Mouse (Mus musculus): Measurements from ENCODE around the gene Tgfbr3. TPM values are rescaled to one million over a fixed set of nuclear protein-coding genes. Genes with fewer than 3 reads are reported as not detected.
A peak's percentile ranks its signal among the peaks of the same experiment; 100 is the strongest.

Gene Tgfbr3
- polyA plus RNA-seq, 1 experiment = 0.71 TPM

GRCm38 (mm10) chr5:107116821-107117220, 172.6 kb downstream of the Tgfbr3 start:
- Histone ChIP-seq H3K4me2 (ENCODE audit: low read depth) (no peak overlapping the region), H3K79me2 (ENCODE audit: control insufficient read depth, insufficient read depth) (no peaks in the 10 kb centered on the region), H3K4me3 (no peak overlapping the region), H3ac (ENCODE audit: control insufficient read depth, insufficient read length) (no peak overlapping the region), H3K27me3 (ENCODE audit: control insufficient read depth, insufficient read depth, insufficient read length) (no peaks in the 10 kb centered on the region), H3K36me3 (ENCODE audit: control insufficient read depth, insufficient read depth) (no peaks in the 10 kb centered on the region)
- TF ChIP-seq TCF3 (IDR thresholded peaks at IDR 0.05; ENCODE audit: insufficient read length, low read depth) = no peak
- no peak for TF ChIP-seq USF1 (IDR thresholded peaks at IDR 0.05; ENCODE audit: low read depth)
- TF ChIP-seq POLR2AphosphoS2 (IDR thresholded peaks at IDR 0.05; ENCODE audit: insufficient read length, low read depth) = no peak
- TF ChIP-seq MYOD1 (IDR thresholded peaks at IDR 0.05; ENCODE audit: control insufficient read depth in 1 of 3, insufficient read length in 2 of 3, low read depth in 2 of 3) = no peak
- no peak for TF ChIP-seq CEBPB (IDR thresholded peaks at IDR 0.05; ENCODE audit: insufficient read depth, poor library complexity, severe bottlenecking)
- TF ChIP-seq MYOG (IDR thresholded peaks at IDR 0.05; ENCODE audit: control insufficient read depth in 1 of 3, insufficient read depth in 1 of 3, insufficient read length in 2 of 3, low read depth in 2 of 3) = no peak
- no peak for TF ChIP-seq MAX (IDR thresholded peaks at IDR 0.05; ENCODE audit: low read depth)
- no peak for TF ChIP-seq TCF12 (IDR thresholded peaks at IDR 0.05; ENCODE audit: insufficient read depth, poor library complexity, severe bottlenecking)
- TF ChIP-seq SRF (IDR thresholded peaks at IDR 0.05; ENCODE audit: control insufficient read depth, insufficient read length, low read depth) = no peak
- TF ChIP-seq POLR2A (IDR thresholded peaks at IDR 0.05; ENCODE audit: insufficient read length, low read depth) = no peak
- no peak for TF ChIP-seq E2F4 (IDR thresholded peaks at IDR 0.05; ENCODE audit: insufficient read depth)
- TF ChIP-seq REST (IDR thresholded peaks at IDR 0.05; ENCODE audit: insufficient read depth, insufficient read length) = no peak

- no peaks in the 10 kb centered on the region for H3K36me3 ChIP-seq (ENCODE audit: control insufficient read depth, insufficient read depth)
- H3K27me3 ChIP-seq (ENCODE audit: control insufficient read depth, insufficient read depth, insufficient read length) = no peaks in the 10 kb centered on the region
- H3ac ChIP-seq (ENCODE audit: control insufficient read depth, insufficient read length) = no peak overlapping the region
- TF ChIP-seq POLR2A (IDR thresholded peaks at IDR 0.05; ENCODE audit: insufficient read length, low read depth) (no peak), REST (IDR thresholded peaks at IDR 0.05; ENCODE audit: insufficient read depth, insufficient read length) (no peak), USF1 (IDR thresholded peaks at IDR 0.05; ENCODE audit: low read depth) (no peak), TCF12 (IDR thresholded peaks at IDR 0.05; ENCODE audit: insufficient read depth, poor library complexity, severe bottlenecking) (no peak), E2F4 (IDR thresholded peaks at IDR 0.05; ENCODE audit: insufficient read depth) (no peak), CEBPB (IDR thresholded peaks at IDR 0.05; ENCODE audit: insufficient read depth, poor library complexity, severe bottlenecking) (no peak), SRF (IDR thresholded peaks at IDR 0.05; ENCODE audit: control insufficient read depth, insufficient read length, low read depth) (no peak), POLR2AphosphoS2 (IDR thresholded peaks at IDR 0.05; ENCODE audit: insufficient read length, low read depth) (no peak), MAX (IDR thresholded peaks at IDR 0.05; ENCODE audit: low read depth) (no peak), MYOD1 (IDR thresholded peaks at IDR 0.05; ENCODE audit: control insufficient read depth in 1 of 3, insufficient read length in 2 of 3, low read depth in 2 of 3) (no peak)
- H3K79me2 ChIP-seq (ENCODE audit: control insufficient read depth, insufficient read depth) = no peaks in the 10 kb centered on the region
- H3K4me2 ChIP-seq (ENCODE audit: low read depth) = no peak overlapping the region
- no peak overlapping the region for H3K4me3 ChIP-seq
Measured at GRCm38 (mm10) chr5:107112656-107113275, 176.7 kb downstream of the Tgfbr3 start.

GRCm38 (mm10) chr5:107111802-107112201, 177.6 kb downstream of the Tgfbr3 start:
- no peak for TF ChIP-seq MYOD1 (IDR thresholded peaks at IDR 0.05; ENCODE audit: control insufficient read depth in 1 of 3, insufficient read length in 2 of 3, low read depth in 2 of 3)
- no peak for TF ChIP-seq MAX (IDR thresholded peaks at IDR 0.05; ENCODE audit: low read depth)
- no peak for TF ChIP-seq MYOG (IDR thresholded peaks at IDR 0.05; ENCODE audit: control insufficient read depth in 1 of 3, insufficient read depth in 1 of 3, insufficient read length in 2 of 3, low read depth in 2 of 3)
- no peak for TF ChIP-seq POLR2AphosphoS2 (IDR thresholded peaks at IDR 0.05; ENCODE audit: insufficient read length, low read depth)
- TF ChIP-seq SRF (IDR thresholded peaks at IDR 0.05; ENCODE audit: control insufficient read depth, insufficient read length, low read depth) = no peak
- no peak for TF ChIP-seq CEBPB (IDR thresholded peaks at IDR 0.05; ENCODE audit: insufficient read depth, poor library complexity, severe bottlenecking)
- no peak for TF ChIP-seq USF1 (IDR thresholded peaks at IDR 0.05; ENCODE audit: low read depth)
- no peak for TF ChIP-seq REST (IDR thresholded peaks at IDR 0.05; ENCODE audit: insufficient read depth, insufficient read length)
- TF ChIP-seq POLR2A (IDR thresholded peaks at IDR 0.05; ENCODE audit: insufficient read length, low read depth) = no peak
- TF ChIP-seq E2F4 (IDR thresholded peaks at IDR 0.05; ENCODE audit: insufficient read depth) = no peak
- TF ChIP-seq TCF3 (IDR thresholded peaks at IDR 0.05; ENCODE audit: insufficient read length, low read depth) = no peak
- no peak for TF ChIP-seq TCF12 (IDR thresholded peaks at IDR 0.05; ENCODE audit: insufficient read depth, poor library complexity, severe bottlenecking)
- Histone ChIP-seq H3K4me2 (ENCODE audit: low read depth) (no peak overlapping the region), H3K79me2 (ENCODE audit: control insufficient read depth, insufficient read depth) (no peaks in the 10 kb centered on the region), H3K4me3 (no peak overlapping the region), H3K36me3 (ENCODE audit: control insufficient read depth, insufficient read depth) (no peaks in the 10 kb centered on the region), H3ac (ENCODE audit: control insufficient read depth, insufficient read length) (no peak overlapping the region), H3K27me3 (ENCODE audit: control insufficient read depth, insufficient read depth, insufficient read length) (no peaks in the 10 kb centered on the region)

GRCm38 (mm10) chr5:107110880-107111520, 178.4 kb downstream of the Tgfbr3 start:
- Histone ChIP-seq H3K4me2 (ENCODE audit: low read depth) (peak overlapping the region; percentile 18), H3K4me3 (no peak overlapping the region), H3K36me3 (ENCODE audit: control insufficient read depth, insufficient read depth) (no peaks in the 10 kb centered on the region), H3K27me3 (ENCODE audit: control insufficient read depth, insufficient read depth, insufficient read length) (no peaks in the 10 kb centered on the region), H3ac (ENCODE audit: control insufficient read depth, insufficient read length) (no peak overlapping the region), H3K79me2 (ENCODE audit: control insufficient read depth, insufficient read depth) (no peaks in the 10 kb centered on the region)
- TF ChIP-seq POLR2A (IDR thresholded peaks at IDR 0.05; ENCODE audit: insufficient read length, low read depth) = no peak
- TF ChIP-seq SRF (IDR thresholded peaks at IDR 0.05; ENCODE audit: control insufficient read depth, insufficient read length, low read depth) = no peak
- no peak for TF ChIP-seq CEBPB (IDR thresholded peaks at IDR 0.05; ENCODE audit: insufficient read depth, poor library complexity, severe bottlenecking)
- TF ChIP-seq TCF3 (IDR thresholded peaks at IDR 0.05; ENCODE audit: insufficient read length, low read depth) = no peak
- no peak for TF ChIP-seq E2F4 (IDR thresholded peaks at IDR 0.05; ENCODE audit: insufficient read depth)
- no peak for TF ChIP-seq POLR2AphosphoS2 (IDR thresholded peaks at IDR 0.05; ENCODE audit: insufficient read length, low read depth)
- no peak for TF ChIP-seq REST (IDR thresholded peaks at IDR 0.05; ENCODE audit: insufficient read depth, insufficient read length)
- TF ChIP-seq MYOG (IDR thresholded peaks at IDR 0.05; ENCODE audit: control insufficient read depth in 1 of 3, insufficient read depth in 1 of 3, insufficient read length in 2 of 3, low read depth in 2 of 3) = no peak
- TF ChIP-seq MYOD1 (IDR thresholded peaks at IDR 0.05; ENCODE audit: control insufficient read depth in 1 of 3, insufficient read length in 2 of 3, low read depth in 2 of 3) = no peak
- no peak for TF ChIP-seq MAX (IDR thresholded peaks at IDR 0.05; ENCODE audit: low read depth)
- TF ChIP-seq USF1 (IDR thresholded peaks at IDR 0.05; ENCODE audit: low read depth) = no peak
- TF ChIP-seq TCF12 (IDR thresholded peaks at IDR 0.05; ENCODE audit: insufficient read depth, poor library complexity, severe bottlenecking) = no peak

All from myocyte (in vitro differentiated cells).